Mouse (Mus musculus): ENCODE results near the gene Dnaja4. TPM values are rescaled to one million over a fixed set of nuclear protein-coding genes. Genes with fewer than 3 reads are reported as not detected.

Dnaja4 gene
- polyA plus RNA-seq (2012; rRNA removed): 2.8 and 3.2 TPM in 2 replicates

GRCm38 (mm10) chr9:54698318-54699086, at the start of gene Dnaja4:
Gene Dnaja4, plus strand, starts transcription at chr9:54698873.

GRCm38 (mm10) chr9:54661605-54662377, 36.9 kb upstream of the Dnaja4 start, which contains the start of gene Acsbg1:
Gene Acsbg1, minus strand, starts transcription at chr9:54661870.

GRCm38 (mm10) chr9:54733921-54734638, 35.4 kb downstream of the Dnaja4 start, which contains the start of gene Wdr61:
Gene Wdr61, minus strand, starts transcription at chr9:54734519.

DNA sequence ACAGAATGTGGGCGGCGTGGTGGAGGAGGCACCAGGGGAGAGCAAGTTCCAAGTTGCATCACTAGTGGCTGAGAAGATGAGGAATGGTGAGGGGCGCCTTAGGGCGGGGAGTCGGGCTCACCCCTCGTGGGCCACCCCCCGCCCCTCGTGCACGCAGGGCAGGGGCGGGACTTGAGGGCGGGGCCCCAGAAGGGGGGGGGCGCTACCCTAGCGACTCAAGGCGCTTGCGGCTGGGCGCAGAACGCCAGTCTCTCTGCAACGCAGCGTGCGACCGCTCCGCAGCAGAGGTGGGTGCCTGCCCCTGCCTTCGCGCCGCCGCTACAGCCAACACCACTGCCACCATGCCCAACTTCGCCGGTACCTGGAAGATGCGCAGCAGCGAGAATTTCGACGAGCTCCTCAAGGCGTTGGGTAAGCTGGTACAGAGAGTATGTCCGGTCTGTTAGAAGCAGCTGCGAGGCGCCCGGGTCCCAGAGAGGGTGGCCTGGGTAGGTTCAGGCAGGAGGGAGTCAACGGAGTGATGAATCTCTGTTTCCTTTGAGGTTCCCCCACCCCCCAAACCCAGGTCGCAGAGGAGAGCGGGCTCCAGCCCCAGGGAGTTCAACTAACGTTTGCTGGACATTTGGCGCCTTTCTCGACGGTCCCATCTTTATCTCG, 66.0 kb downstream of the Dnaja4 start, which contains the start of gene Crabp1:
TSS of gene Crabp1 (plus strand) at position 188 of the 657 bp plus-strand sequence.

Other genes starting within 250 kb of the Dnaja4 start
- gene Dmxl2, start 197.2 kb upstream of the Dnaja4 start, polyA plus RNA-seq (2012; rRNA removed): 0.23 and 0.45 TPM in 2 replicates
- gene Sh2d7, start 159.9 kb upstream of the Dnaja4 start, polyA plus RNA-seq (2012; rRNA removed): 1.6 and 2.3 TPM in 2 replicates
- gene Cib2, start 138.7 kb upstream of the Dnaja4 start, polyA plus RNA-seq (2012; rRNA removed): 2.0 and 3.2 TPM in 2 replicates
- gene Idh3a, start 112.5 kb upstream of the Dnaja4 start, polyA plus RNA-seq (2012; rRNA removed): 16.3 and 16.8 TPM in 2 replicates
- gene Acsbg1, start 37.0 kb upstream of the Dnaja4 start, polyA plus RNA-seq (2012; rRNA removed): 45.1 and 46.5 TPM in 2 replicates
- 5.5 and 10.0 TPM in 2 replicates for gene Wdr61, start 35.6 kb downstream of the Dnaja4 start, polyA plus RNA-seq (2012; rRNA removed)
- 0.92 and 2.6 TPM in 2 replicates for gene Crabp1, start 65.9 kb downstream of the Dnaja4 start, polyA plus RNA-seq (2012; rRNA removed)
- 0.16 and 0.57 TPM in 2 replicates for gene Ireb2, start 164.9 kb downstream of the Dnaja4 start, polyA plus RNA-seq (2012; rRNA removed)
- gene Hykk, start 218.4 kb downstream of the Dnaja4 start, polyA plus RNA-seq (2012; rRNA removed): 0.11 and 0.29 TPM in 2 replicates